Mouse (Mus musculus) forebrain, embryonic 15.5 days (tissue): ENCODE measurements around the gene Cfap44. TPM values are rescaled to one million over a fixed set of nuclear protein-coding genes. Genes with fewer than 3 reads are reported as not detected.
"Not testable (repeated sequence)": the region's sequence is repeated elsewhere in the genome, so short reads cannot be mapped to it uniquely, and the experiment has no call there.

Source experiments
- ATAC-seq: fragments of 200-750 bp; cut with Nextera tagmentation; replicated peaks from 2 replicates; pipeline ENCODE4 v1.8.0; 2017; ENCODE audit warnings: mild to moderate bottlenecking, moderate TSS enrichment, moderate library complexity
- H3K27ac ChIP-seq: fragments of 300-500 bp; sonication (generic); replicated peaks from 2 replicates; pipeline ENCODE4 v1.5.1; 2015; ENCODE audit warnings: mild to moderate bottlenecking, inconsistent platforms
- H3K27me3 ChIP-seq: fragments of 300-500 bp; sonication (generic); 2 replicates; pipeline ENCODE4 v1.6.1; 2015; ENCODE audit warnings: inconsistent platforms
- H3K36me3 ChIP-seq: fragments of 300-500 bp; sonication (generic); 2 replicates; pipeline ENCODE4 v1.6.1; 2015; ENCODE audit warnings: mild to moderate bottlenecking, inconsistent platforms
- H3K4me1 ChIP-seq: fragments of 300-500 bp; sonication (generic); 2 replicates; pipeline ENCODE4 v1.6.1; 2015; ENCODE audit warnings: inconsistent platforms
- H3K4me2 ChIP-seq: fragments of 300-500 bp; sonication (generic); replicated peaks from 2 replicates; pipeline ENCODE4 v1.6.1; 2015; ENCODE audit warnings: mild to moderate bottlenecking, inconsistent platforms
- H3K4me3 ChIP-seq: fragments of 300-500 bp; sonication (generic); 2 replicates; pipeline ENCODE4 v1.5.1; 2015; ENCODE audit warnings: mild to moderate bottlenecking, inconsistent platforms
- H3K9ac ChIP-seq: fragments of 300-500 bp; sonication (generic); replicated peaks from 2 replicates; pipeline ENCODE4 v1.6.1; 2015; ENCODE audit warnings: mild to moderate bottlenecking, inconsistent platforms
- H3K9me3 ChIP-seq: fragments of 300-500 bp; sonication (generic); 2 replicates; pipeline ENCODE4 v1.6.1; 2016; ENCODE audit warnings: inconsistent platforms
- WGBS: fragments of 180-500 bp; shearing (Covaris S2); methylation state at CpG from one replicate; pipeline ENCODE4 v1.1.7; 2015; ENCODE audit warnings: mixed read lengths; 5-methylcytosine and 5-hydroxymethylcytosine counted together
- polyA plus RNA-seq: library from polyadenylated mRNA; unstranded; fragments of >200 nt; fragmentation: Nextera tagmentation; extraction: Ambion mirVana; gene quantifications from 2 replicates; pipeline ENCODE4 v1.2.1, GENCODE M21; 2015

Cfap44 gene
- polyA plus RNA-seq, 1 experiment from 2014 or later, result 2.4 TPM

- not testable (repeated sequence) for H3K9ac ChIP-seq, H3K27ac ChIP-seq, H3K4me3 ChIP-seq, H3K36me3 ChIP-seq, H3K4me1 ChIP-seq, H3K9me3 ChIP-seq, ATAC-seq, H3K27me3 ChIP-seq, H3K4me2 ChIP-seq
- WGBS, result 96% methylated on average over 15 of the region's 15 CpGs
Observed at GRCm38 (mm10) chr16:44441913-44442312, 47.3 kb downstream of the Cfap44 start.

GRCm38 (mm10) chr16:44457858-44458257 lies 63.3 kb downstream of the Cfap44 start:
- no peak overlapping the region for H3K4me3 ChIP-seq
- H3K27ac ChIP-seq, result no peak overlapping the region
- no peaks in the 10 kb centered on the region for H3K36me3 ChIP-seq
- no peaks in the 10 kb centered on the region for H3K4me1 ChIP-seq
- H3K4me2 ChIP-seq, result no peak overlapping the region
- ATAC-seq, result no peak
- WGBS, result 97% methylated on average over 2 of the region's 2 CpGs
- H3K27me3 ChIP-seq, result no peaks in the 10 kb centered on the region
- H3K9me3 ChIP-seq, result no peaks in the 10 kb centered on the region
- H3K9ac ChIP-seq, result no peak overlapping the region

GRCm38 (mm10) chr16:44458826-44459225 lies 64.2 kb downstream of the Cfap44 start:
- no peak overlapping the region for H3K27ac ChIP-seq
- ATAC-seq, result no peak
- H3K9ac ChIP-seq, result no peak overlapping the region
- 95% methylated on average over 2 of the region's 2 CpGs for WGBS
- no peaks in the 10 kb centered on the region for H3K27me3 ChIP-seq
- no peak overlapping the region for H3K4me3 ChIP-seq
- H3K9me3 ChIP-seq, result no peaks in the 10 kb centered on the region
- H3K36me3 ChIP-seq, result no peaks in the 10 kb centered on the region
- H3K4me1 ChIP-seq, result no peaks in the 10 kb centered on the region
- no peak overlapping the region for H3K4me2 ChIP-seq

GRCm38 (mm10) chr16:44460922-44461321 lies 66.3 kb downstream of the Cfap44 start:
- H3K4me2 ChIP-seq, result no peak overlapping the region
- no peaks in the 10 kb centered on the region for H3K36me3 ChIP-seq
- no peaks in the 10 kb centered on the region for H3K4me1 ChIP-seq
- H3K9me3 ChIP-seq, result no peaks in the 10 kb centered on the region
- no peak for ATAC-seq
- H3K27me3 ChIP-seq, result no peaks in the 10 kb centered on the region
- 83% methylated on average over 5 of the region's 5 CpGs for WGBS
- H3K4me3 ChIP-seq, result no peak overlapping the region
- no peak overlapping the region for H3K9ac ChIP-seq
- H3K27ac ChIP-seq, result no peak overlapping the region

GRCm38 (mm10) chr16:44475281-44475680 lies 80.7 kb downstream of the Cfap44 start:
- no peak overlapping the region for H3K9ac ChIP-seq
- no peak overlapping the region for H3K4me2 ChIP-seq
- no peak overlapping the region for H3K4me3 ChIP-seq
- H3K36me3 ChIP-seq, result no peaks in the 10 kb centered on the region
- H3K27ac ChIP-seq, result no peak overlapping the region
- no peaks in the 10 kb centered on the region for H3K9me3 ChIP-seq
- H3K4me1 ChIP-seq, result no peaks in the 10 kb centered on the region
- no peaks in the 10 kb centered on the region for H3K27me3 ChIP-seq
- no peak for ATAC-seq
- 91% methylated on average over 14 of the region's 14 CpGs for WGBS

- Histone ChIP-seq H3K9me3 (no peaks in the 10 kb centered on the region), H3K27ac (no peak overlapping the region), H3K4me1 (no peaks in the 10 kb centered on the region), H3K4me3 (no peak overlapping the region), H3K27me3 (no peaks in the 10 kb centered on the region), H3K9ac (no peak overlapping the region), H3K4me2 (no peak overlapping the region), H3K36me3 (no peaks in the 10 kb centered on the region)
- 91% methylated on average over 11 of the region's 11 CpGs for WGBS
- no peak for ATAC-seq
Observed at GRCm38 (mm10) chr16:44475682-44476375, 81.2 kb downstream of the Cfap44 start.

GRCm38 (mm10) chr16:44478767-44479166 lies 84.2 kb downstream of the Cfap44 start:
- Histone ChIP-seq H3K4me2 (no peak overlapping the region), H3K9me3 (no peaks in the 10 kb centered on the region), H3K36me3 (no peaks in the 10 kb centered on the region), H3K27me3 (no peaks in the 10 kb centered on the region), H3K9ac (no peak overlapping the region), H3K27ac (no peak overlapping the region), H3K4me3 (no peak overlapping the region), H3K4me1 (peaks cover 7% of the 10 kb centered on the region)
- no peak for ATAC-seq
- WGBS, result 47% methylated on average over 18 of the region's 18 CpGs

- Histone ChIP-seq H3K4me3 (no peak overlapping the region), H3K9ac (no peak overlapping the region), H3K27ac (no peak overlapping the region), H3K4me2 (no peak overlapping the region), H3K4me1 (peaks cover 12% of the 10 kb centered on the region), H3K9me3 (no peaks in the 10 kb centered on the region), H3K27me3 (no peaks in the 10 kb centered on the region), H3K36me3 (no peaks in the 10 kb centered on the region)
- 83% methylated on average over 14 of the region's 14 CpGs for WGBS
- no peak for ATAC-seq
Observed at GRCm38 (mm10) chr16:44479852-44480251, 85.3 kb downstream of the Cfap44 start.

GRCm38 (mm10) chr16:44480616-44481015 lies 86.0 kb downstream of the Cfap44 start:
- Histone ChIP-seq H3K4me2 (no peak overlapping the region), H3K27me3 (no peaks in the 10 kb centered on the region), H3K4me3 (no peak overlapping the region), H3K36me3 (no peaks in the 10 kb centered on the region), H3K9me3 (no peaks in the 10 kb centered on the region), H3K27ac (0 out of 2 replicates have a peak overlapping the region, but pooled peaks have one; percentile 4), H3K4me1 (peaks cover 12% of the 10 kb centered on the region), H3K9ac (no peak overlapping the region)
- 54% methylated on average over 7 of the region's 7 CpGs for WGBS
- ATAC-seq, result no peak

GRCm38 (mm10) chr16:44481599-44482593 lies 87.3 kb downstream of the Cfap44 start:
- Histone ChIP-seq H3K36me3 (0 out of 2 replicates have a peak, but pooled peaks cover 4% of the 10 kb centered on the region), H3K4me2 (no peak overlapping the region), H3K4me3 (no peak overlapping the region), H3K27me3 (no peaks in the 10 kb centered on the region), H3K9ac (0 out of 2 replicates have a peak overlapping the region, but pooled peaks have one; percentile 17), H3K4me1 (peaks cover 12% of the 10 kb centered on the region), H3K9me3 (no peaks in the 10 kb centered on the region), H3K27ac (no peak overlapping the region)
- WGBS, result 33% methylated on average over 28 of the region's 28 CpGs
- no peak for ATAC-seq

GRCm38 (mm10) chr16:44484079-44484478 lies 89.5 kb downstream of the Cfap44 start:
- 4% methylated on average over 7 of the region's 7 CpGs for WGBS
- peaks cover 12% of the 10 kb centered on the region for H3K4me1 ChIP-seq
- H3K27ac ChIP-seq, result peak overlapping the region; percentile 11; the same call in 1 of the 2 replicates
- no peak overlapping the region for H3K4me2 ChIP-seq
- H3K9ac ChIP-seq, result no peak overlapping the region
- H3K27me3 ChIP-seq, result no peaks in the 10 kb centered on the region
- H3K4me3 ChIP-seq, result no peak overlapping the region
- no peaks in the 10 kb centered on the region for H3K9me3 ChIP-seq
- peaks cover 12% of the 10 kb centered on the region for H3K36me3 ChIP-seq
- peak; percentile 35; the same call in 1 of the 2 replicates for ATAC-seq

GRCm38 (mm10) chr16:44484831-44485230 lies 90.2 kb downstream of the Cfap44 start:
- H3K27ac ChIP-seq, result 0 out of 2 replicates have a peak overlapping the region, but pooled peaks have one; percentile 11
- no peak overlapping the region for H3K4me3 ChIP-seq
- H3K9me3 ChIP-seq, result no peaks in the 10 kb centered on the region
- H3K36me3 ChIP-seq, result peaks cover 18% of the 10 kb centered on the region
- ATAC-seq, result no peak
- peaks cover 12% of the 10 kb centered on the region for H3K4me1 ChIP-seq
- no peaks in the 10 kb centered on the region for H3K27me3 ChIP-seq
- no peak overlapping the region for H3K9ac ChIP-seq
- no peak overlapping the region for H3K4me2 ChIP-seq
- 80% methylated on average over 10 of the region's 10 CpGs for WGBS
